Mouse (Mus musculus): ENCODE results near the gene Ryr3. TPM values are rescaled to one million over a fixed set of nuclear protein-coding genes. Genes with fewer than 3 reads are reported as not detected.

Gene Ryr3
- polyA plus RNA-seq, 1 experiment from 2014 or later, result 6.2 TPM

DNA sequence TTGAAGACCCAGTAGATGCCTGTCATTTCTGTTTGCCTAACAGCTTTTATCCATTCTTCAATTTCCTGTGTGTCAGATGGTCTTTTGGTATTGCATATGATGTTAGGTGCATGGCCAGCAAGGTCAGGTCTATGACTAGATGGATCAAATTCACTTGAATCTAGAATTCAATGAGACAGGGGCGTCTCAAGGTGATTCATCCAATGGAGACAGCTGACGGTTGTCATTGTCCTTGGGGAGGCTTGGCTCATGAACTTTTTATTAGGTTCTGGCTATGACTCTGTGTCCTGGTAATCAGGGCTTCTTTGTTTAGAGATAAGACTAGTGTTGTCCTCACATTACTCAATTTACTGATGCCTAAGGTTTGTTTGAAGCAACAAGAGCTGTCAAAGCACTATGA is 454.9 kb downstream of the Ryr3 start:
- no peak overlapping the region for H3K4me3 ChIP-seq (ENCODE audit: low read depth, low read length)
- 0 out of 2 replicates have a peak, but pooled peaks cover 2% of the 10 kb centered on the region for H3K36me3 ChIP-seq (ENCODE audit: control insufficient read depth, insufficient read depth, low read length)
- no peak overlapping the region for H3K4me2 ChIP-seq (ENCODE audit: low read length)
- no peak overlapping the region for H3K9ac ChIP-seq (ENCODE audit: low read depth, low read length)
- ATAC-seq, result no peak
- no peaks in the 10 kb centered on the region for H3K9me3 ChIP-seq (replicated peaks; ENCODE audit: control insufficient read depth, low read length, poor library complexity, severe bottlenecking)
- no peaks in the 10 kb centered on the region for H3K27me3 ChIP-seq (ENCODE audit: control insufficient read depth, insufficient read depth, low read depth, low read length)
- H3K4me1 ChIP-seq (ENCODE audit: control insufficient read depth, insufficient read depth, low read length), result 0 out of 2 replicates have a peak, but pooled peaks cover 3% of the 10 kb centered on the region
- no peak overlapping the region for H3K27ac ChIP-seq (ENCODE audit: low read length)
- WGBS, result 86% methylated on average over 2 of the region's 2 CpGs

DNA sequence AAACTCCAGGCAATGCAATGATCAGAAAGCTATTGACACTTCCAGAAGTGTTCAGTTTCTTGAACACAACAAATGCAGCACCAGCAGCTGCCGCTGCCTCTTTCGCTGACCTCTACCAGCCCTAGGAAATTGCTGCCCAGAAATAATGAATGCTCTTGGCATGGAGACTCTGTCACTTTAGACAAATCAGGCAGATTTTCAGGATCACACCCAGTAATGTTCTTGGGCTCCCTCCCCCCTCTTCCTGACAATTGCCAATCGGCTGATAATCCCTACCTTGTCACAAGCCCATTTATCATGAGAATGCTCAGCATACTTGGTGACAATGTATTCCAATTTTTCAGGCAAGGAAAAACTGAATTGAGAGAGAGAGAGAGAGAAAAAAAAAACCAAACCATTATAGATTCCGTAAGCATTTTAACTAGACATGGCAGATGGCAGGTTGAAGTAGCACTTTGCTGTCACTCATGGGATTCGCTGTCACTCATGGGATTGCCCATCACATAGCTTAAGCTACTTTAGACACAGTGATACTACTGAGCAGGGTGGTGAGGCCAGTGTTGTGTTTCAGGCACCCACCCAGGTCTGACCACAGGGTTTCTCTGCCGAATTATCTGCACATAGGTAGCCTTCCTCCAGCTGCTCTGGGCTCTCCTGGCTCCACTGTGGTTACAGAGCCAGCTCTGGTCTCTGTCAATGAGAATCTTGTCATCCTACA is 455.5 kb downstream of the Ryr3 start:
- Histone ChIP-seq H3K9ac (ENCODE audit: low read depth, low read length) (no peak overlapping the region), H3K4me2 (ENCODE audit: low read length) (no peak overlapping the region), H3K27ac (ENCODE audit: low read length) (no peak overlapping the region), H3K36me3 (ENCODE audit: control insufficient read depth, insufficient read depth, low read length) (0 out of 2 replicates have a peak, but pooled peaks cover 2% of the 10 kb centered on the region), H3K27me3 (ENCODE audit: control insufficient read depth, insufficient read depth, low read depth, low read length) (no peaks in the 10 kb centered on the region), H3K4me1 (ENCODE audit: control insufficient read depth, insufficient read depth, low read length) (0 out of 2 replicates have a peak, but pooled peaks cover 3% of the 10 kb centered on the region), H3K4me3 (ENCODE audit: low read depth, low read length) (no peak overlapping the region), H3K9me3 (replicated peaks; ENCODE audit: control insufficient read depth, low read length, poor library complexity, severe bottlenecking) (no peaks in the 10 kb centered on the region)
- peak; percentile 42; the same call in 1 of the 2 replicates for ATAC-seq
- WGBS, result 63% methylated on average over 6 of the region's 6 CpGs

DNA sequence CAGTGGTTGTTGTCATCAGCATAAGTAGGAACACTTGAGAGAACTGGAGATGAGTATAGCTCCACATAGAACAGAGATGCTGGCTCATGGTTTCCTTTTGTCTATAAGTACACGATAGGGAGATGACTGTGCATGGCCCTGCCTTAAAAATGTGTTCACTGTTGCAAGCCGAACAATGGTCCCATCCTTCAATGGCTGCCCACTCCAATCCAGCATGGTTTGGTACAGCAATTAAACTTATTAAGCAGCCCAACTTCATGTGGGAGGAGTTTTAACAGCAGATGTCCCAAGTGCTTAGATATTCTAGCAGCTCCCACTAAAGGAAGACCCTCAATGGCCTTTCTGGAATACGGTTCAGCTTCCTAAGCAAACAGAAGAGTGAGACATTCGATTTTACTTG is 456.2 kb downstream of the Ryr3 start:
- H3K27ac ChIP-seq (ENCODE audit: low read length), result no peak overlapping the region
- no peak for ATAC-seq
- 65% methylated on average over 4 of the region's 4 CpGs for WGBS

DNA sequence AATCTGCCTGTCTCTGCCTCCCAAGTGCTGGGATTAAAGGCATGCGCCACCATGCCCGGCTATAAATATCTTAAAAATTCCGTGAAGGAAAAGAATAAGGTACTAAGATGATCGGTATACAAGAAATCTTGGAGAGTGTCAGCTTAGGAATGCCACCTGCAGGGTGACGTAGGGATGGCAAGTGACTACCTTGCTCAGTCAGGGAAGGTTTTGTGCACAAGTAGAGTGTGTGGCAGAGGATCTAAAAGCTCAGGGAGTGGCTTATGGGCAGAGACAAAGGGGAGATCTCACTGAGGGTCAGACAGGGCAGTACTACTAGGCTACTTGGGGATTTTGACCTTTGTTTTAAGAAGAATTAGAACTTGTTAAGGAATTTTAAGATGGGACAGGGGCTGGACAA is 457.2 kb downstream of the Ryr3 start:
- H3K4me1 ChIP-seq (ENCODE audit: control insufficient read depth, insufficient read depth, low read length), result 0 out of 2 replicates have a peak, but pooled peaks cover 3% of the 10 kb centered on the region
- H3K27me3 ChIP-seq (ENCODE audit: control insufficient read depth, insufficient read depth, low read depth, low read length), result no peaks in the 10 kb centered on the region
- 75% methylated on average over 5 of the region's 5 CpGs for WGBS

More for the DNA sequence above, 456.2 kb downstream of the Ryr3 start:
- Histone ChIP-seq H3K27me3 (ENCODE audit: control insufficient read depth, insufficient read depth, low read depth, low read length) (no peaks in the 10 kb centered on the region), H3K36me3 (ENCODE audit: control insufficient read depth, insufficient read depth, low read length) (0 out of 2 replicates have a peak, but pooled peaks cover 2% of the 10 kb centered on the region), H3K9ac (ENCODE audit: low read depth, low read length) (no peak overlapping the region), H3K4me2 (ENCODE audit: low read length) (no peak overlapping the region), H3K4me1 (ENCODE audit: control insufficient read depth, insufficient read depth, low read length) (0 out of 2 replicates have a peak, but pooled peaks cover 3% of the 10 kb centered on the region), H3K4me3 (ENCODE audit: low read depth, low read length) (no peak overlapping the region), H3K9me3 (replicated peaks; ENCODE audit: control insufficient read depth, low read length, poor library complexity, severe bottlenecking) (no peaks in the 10 kb centered on the region)

DNA sequence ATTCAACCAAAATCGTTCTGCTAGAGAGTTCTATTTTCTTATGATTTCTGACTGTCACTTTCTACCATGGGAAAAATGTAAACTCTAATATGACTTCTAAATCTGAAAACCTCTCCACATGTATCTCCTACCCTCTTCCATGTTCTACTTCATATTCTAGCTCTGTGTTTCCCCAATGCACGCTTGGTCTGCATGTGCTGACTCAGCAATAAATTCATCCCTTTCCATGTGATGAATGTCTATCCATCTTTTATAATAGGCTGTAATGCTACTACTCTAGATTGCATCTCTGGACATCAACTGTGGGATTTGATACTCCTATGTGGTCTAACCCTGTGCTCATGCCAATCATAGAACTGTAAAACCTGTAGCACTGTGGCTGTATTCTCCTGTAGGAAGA is 458.2 kb downstream of the Ryr3 start:
- no peak for ATAC-seq
- Histone ChIP-seq H3K9me3 (replicated peaks; ENCODE audit: control insufficient read depth, low read length, poor library complexity, severe bottlenecking) (no peaks in the 10 kb centered on the region), H3K9ac (ENCODE audit: low read depth, low read length) (no peak overlapping the region), H3K4me2 (ENCODE audit: low read length) (no peak overlapping the region), H3K27ac (ENCODE audit: low read length) (no peak overlapping the region), H3K27me3 (ENCODE audit: control insufficient read depth, insufficient read depth, low read depth, low read length) (no peaks in the 10 kb centered on the region), H3K4me3 (ENCODE audit: low read depth, low read length) (no peak overlapping the region), H3K36me3 (ENCODE audit: control insufficient read depth, insufficient read depth, low read length) (no peaks in the 10 kb centered on the region), H3K4me1 (ENCODE audit: control insufficient read depth, insufficient read depth, low read length) (0 out of 2 replicates have a peak, but pooled peaks cover 3% of the 10 kb centered on the region)
- 92% methylated on average over 2 of the region's 2 CpGs for WGBS

More for the DNA sequence above, 457.2 kb downstream of the Ryr3 start:
- no peak overlapping the region for H3K4me3 ChIP-seq (ENCODE audit: low read depth, low read length)
- no peak for ATAC-seq
- H3K36me3 ChIP-seq (ENCODE audit: control insufficient read depth, insufficient read depth, low read length), result no peaks in the 10 kb centered on the region
- no peak overlapping the region for H3K4me2 ChIP-seq (ENCODE audit: low read length)
- H3K9me3 ChIP-seq (replicated peaks; ENCODE audit: control insufficient read depth, low read length, poor library complexity, severe bottlenecking), result no peaks in the 10 kb centered on the region
- H3K27ac ChIP-seq (ENCODE audit: low read length), result no peak overlapping the region
- H3K9ac ChIP-seq (ENCODE audit: low read depth, low read length), result no peak overlapping the region

DNA sequence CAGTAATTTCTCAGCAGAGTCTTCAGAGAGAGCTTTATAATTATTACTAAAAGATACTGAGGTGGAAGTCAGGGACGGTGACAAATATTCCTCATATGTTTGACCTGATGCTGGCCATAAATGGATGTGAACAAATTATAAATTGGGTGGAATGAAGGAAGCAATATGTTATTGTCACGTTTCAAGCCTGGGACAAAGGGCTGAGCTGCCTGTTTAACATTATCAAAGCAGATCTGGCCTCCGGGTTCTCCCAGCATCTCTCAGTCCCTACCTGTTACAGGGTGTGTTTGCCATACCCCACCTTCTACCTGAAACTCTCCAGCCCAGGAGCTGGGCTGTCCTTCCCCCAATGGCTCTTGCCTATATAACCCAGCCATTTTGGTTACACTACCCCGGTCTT is 463.6 kb downstream of the Ryr3 start:
- H3K36me3 ChIP-seq (ENCODE audit: control insufficient read depth, insufficient read depth, low read length), result no peaks in the 10 kb centered on the region
- H3K4me3 ChIP-seq (ENCODE audit: low read depth, low read length), result no peak overlapping the region
- H3K4me1 ChIP-seq (ENCODE audit: control insufficient read depth, insufficient read depth, low read length), result no peaks in the 10 kb centered on the region
- no peak overlapping the region for H3K4me2 ChIP-seq (ENCODE audit: low read length)
- no peaks in the 10 kb centered on the region for H3K9me3 ChIP-seq (replicated peaks; ENCODE audit: control insufficient read depth, low read length, poor library complexity, severe bottlenecking)
- 79% methylated on average over 4 of the region's 4 CpGs for WGBS
- ATAC-seq, result no peak
- H3K9ac ChIP-seq (ENCODE audit: low read depth, low read length), result no peak overlapping the region
- no peaks in the 10 kb centered on the region for H3K27me3 ChIP-seq (ENCODE audit: control insufficient read depth, insufficient read depth, low read depth, low read length)
- H3K27ac ChIP-seq (ENCODE audit: low read length), result no peak overlapping the region

DNA sequence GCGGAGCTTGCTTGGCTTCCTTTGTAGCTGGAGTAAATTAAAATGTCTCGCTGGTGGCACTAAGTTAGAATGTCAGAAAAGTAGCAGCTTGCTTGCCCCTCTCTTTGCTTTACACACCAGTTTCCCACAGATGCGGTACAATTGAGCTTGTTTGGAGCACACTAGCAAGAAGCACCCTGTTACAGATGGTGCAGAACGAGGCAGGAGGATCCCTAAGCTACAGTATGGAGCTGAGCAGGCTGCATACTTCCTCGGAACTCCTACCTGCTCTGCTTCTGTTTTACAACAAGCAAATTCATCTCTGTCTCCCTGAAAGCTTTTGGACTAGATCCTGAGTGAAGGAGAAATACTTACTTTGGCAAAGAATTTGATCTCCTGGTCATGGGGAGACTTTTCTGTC is 465.5 kb downstream of the Ryr3 start:
- no peaks in the 10 kb centered on the region for H3K4me1 ChIP-seq (ENCODE audit: control insufficient read depth, insufficient read depth, low read length)
- H3K4me2 ChIP-seq (ENCODE audit: low read length), result no peak overlapping the region
- no peak overlapping the region for H3K9ac ChIP-seq (ENCODE audit: low read depth, low read length)
- H3K27ac ChIP-seq (ENCODE audit: low read length), result no peak overlapping the region
- H3K9me3 ChIP-seq (replicated peaks; ENCODE audit: control insufficient read depth, low read length, poor library complexity, severe bottlenecking), result no peaks in the 10 kb centered on the region
- H3K4me3 ChIP-seq (ENCODE audit: low read depth, low read length), result no peak overlapping the region
- no peak for ATAC-seq
- no peaks in the 10 kb centered on the region for H3K27me3 ChIP-seq (ENCODE audit: control insufficient read depth, insufficient read depth, low read depth, low read length)
- no peaks in the 10 kb centered on the region for H3K36me3 ChIP-seq (ENCODE audit: control insufficient read depth, insufficient read depth, low read length)
- 88% methylated on average over 5 of the region's 5 CpGs for WGBS

DNA sequence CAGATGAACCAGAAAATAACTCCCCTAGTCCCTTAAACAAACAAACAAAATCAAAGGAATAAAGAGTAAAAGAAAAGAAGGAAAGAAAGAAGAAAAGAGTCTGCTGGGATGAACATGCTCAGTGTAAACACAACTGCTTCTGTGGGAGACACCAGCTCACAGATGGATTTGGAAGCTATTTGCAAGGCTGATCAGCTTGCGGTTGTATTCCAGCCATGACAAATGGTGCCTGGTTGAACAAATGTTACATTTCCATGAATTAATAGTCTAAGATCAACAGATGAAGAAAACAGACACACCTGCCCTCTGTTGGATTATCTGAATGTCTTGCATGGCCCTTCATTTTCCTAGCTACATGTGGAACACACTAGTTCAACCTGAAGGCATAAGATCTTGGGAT is 468.4 kb downstream of the Ryr3 start:
- no peaks in the 10 kb centered on the region for H3K36me3 ChIP-seq (ENCODE audit: control insufficient read depth, insufficient read depth, low read length)
- no peak for ATAC-seq
- H3K4me2 ChIP-seq (ENCODE audit: low read length), result no peak overlapping the region
- H3K9me3 ChIP-seq (replicated peaks; ENCODE audit: control insufficient read depth, low read length, poor library complexity, severe bottlenecking), result no peaks in the 10 kb centered on the region
- H3K4me1 ChIP-seq (ENCODE audit: control insufficient read depth, insufficient read depth, low read length), result no peaks in the 10 kb centered on the region
- 87% methylated on average over 1 of the region's 1 CpGs for WGBS
- no peaks in the 10 kb centered on the region for H3K27me3 ChIP-seq (ENCODE audit: control insufficient read depth, insufficient read depth, low read depth, low read length)
- no peak overlapping the region for H3K4me3 ChIP-seq (ENCODE audit: low read depth, low read length)
- no peak overlapping the region for H3K9ac ChIP-seq (ENCODE audit: low read depth, low read length)
- no peak overlapping the region for H3K27ac ChIP-seq (ENCODE audit: low read length)

DNA sequence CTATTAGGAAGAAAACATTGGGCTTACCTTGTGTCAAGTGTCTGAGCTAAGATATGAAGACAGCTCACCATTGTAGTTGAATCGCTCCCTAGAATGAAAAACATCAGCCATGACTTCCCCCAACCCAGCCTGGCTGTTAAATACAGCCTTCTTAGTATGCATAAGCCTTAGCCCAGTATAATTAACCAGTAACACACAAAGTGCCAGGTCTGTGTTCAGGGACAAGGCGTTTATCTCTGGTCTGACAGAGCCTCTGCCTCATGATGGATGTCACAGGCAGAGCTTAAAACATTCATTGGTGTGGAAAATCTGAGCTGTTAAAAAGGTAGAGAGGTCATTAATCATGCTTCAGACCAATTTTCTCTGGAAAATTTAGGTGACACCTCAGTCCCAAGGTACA is 484.0 kb downstream of the Ryr3 start:
- Histone ChIP-seq H3K4me3 (ENCODE audit: low read depth, low read length) (no peak overlapping the region), H3K36me3 (ENCODE audit: control insufficient read depth, insufficient read depth, low read length) (no peaks in the 10 kb centered on the region), H3K27ac (ENCODE audit: low read length) (no peak overlapping the region), H3K27me3 (ENCODE audit: control insufficient read depth, insufficient read depth, low read depth, low read length) (no peaks in the 10 kb centered on the region), H3K4me1 (ENCODE audit: control insufficient read depth, insufficient read depth, low read length) (no peaks in the 10 kb centered on the region), H3K4me2 (ENCODE audit: low read length) (no peak overlapping the region), H3K9ac (ENCODE audit: low read depth, low read length) (no peak overlapping the region), H3K9me3 (replicated peaks; ENCODE audit: control insufficient read depth, low read length, poor library complexity, severe bottlenecking) (no peaks in the 10 kb centered on the region)
- ATAC-seq, result no peak
- WGBS, result 56% methylated on average over 2 of the region's 2 CpGs
